Mouse (Mus musculus): Measurements from ENCODE around the gene Lrr1.

- TF ChIP-seq MYOD1 (IDR thresholded peaks at IDR 0.05; ENCODE audit: control insufficient read depth in 1 of 3, insufficient read length in 2 of 3, low read depth in 2 of 3) (no peak), E2F4 (IDR thresholded peaks at IDR 0.05; ENCODE audit: insufficient read depth) (no peak), POLR2A (IDR thresholded peaks at IDR 0.05; ENCODE audit: insufficient read length, low read depth) (no peak), REST (IDR thresholded peaks at IDR 0.05; ENCODE audit: insufficient read depth, insufficient read length) (no peak), POLR2AphosphoS2 (IDR thresholded peaks at IDR 0.05; ENCODE audit: insufficient read length, low read depth) (no peak), CEBPB (IDR thresholded peaks at IDR 0.05; ENCODE audit: insufficient read depth, poor library complexity, severe bottlenecking) (no peak)
Measured at GRCm38 (mm10) chr12:69190522-69190921, 21.9 kb downstream of the Lrr1 start.

Data from myocyte (in vitro differentiated cells).